Mouse (Mus musculus) lung, embryonic 14.5 days (tissue): ENCODE measurements around the gene 4930455H04Rik. TPM values are rescaled to one million over a fixed set of nuclear protein-coding genes. Genes with fewer than 3 reads are reported as not detected.
A peak's percentile ranks its signal among the peaks of the same experiment; 100 is the strongest.

Experiments used
- ATAC-seq: fragments of 200-750 bp; cut with Nextera tagmentation; 2 replicates; pipeline ENCODE4 v1.8.0; 2017; ENCODE audit warnings: mild to moderate bottlenecking, moderate TSS enrichment, moderate library complexity; ENCODE audit not compliant: insufficient read depth
- DNase-seq: peaks from one replicate; pipeline ENCODE4 v3.0.0-alpha.2; 2015
- H3K27ac ChIP-seq: fragments of 300-500 bp; sonication (generic); 2 replicates; pipeline ENCODE4 v1.5.1; 2014; ENCODE audit warnings: low read depth, mild to moderate bottlenecking, moderate library complexity
- H3K27me3 ChIP-seq: fragments of 300-500 bp; sonication (generic); 2 replicates; pipeline ENCODE4 v1.6.1; 2014; ENCODE audit warnings: low read length, control low read depth; ENCODE audit not compliant: insufficient read depth
- H3K36me3 ChIP-seq: fragments of 300-500 bp; sonication (generic); 2 replicates; pipeline ENCODE4 v1.6.1; 2014; ENCODE audit warnings: control low read depth; ENCODE audit not compliant: insufficient read depth
- H3K4me1 ChIP-seq: fragments of 300-500 bp; sonication (generic); 2 replicates; pipeline ENCODE4 v1.6.1; 2014; ENCODE audit warnings: antibody characterized with exemption, control low read depth; ENCODE audit not compliant: insufficient read depth
- H3K4me2 ChIP-seq: fragments of 300-500 bp; sonication (generic); 2 replicates; pipeline ENCODE4 v1.6.1; 2014; ENCODE audit warnings: mild to moderate bottlenecking
- H3K4me3 ChIP-seq: fragments of 300-500 bp; sonication (generic); 2 replicates; pipeline ENCODE4 v1.5.1; 2014; ENCODE audit warnings: low read depth, low read length
- H3K9ac ChIP-seq: fragments of 300-500 bp; sonication (generic); 2 replicates; pipeline ENCODE4 v1.6.1; 2014
- H3K9me3 ChIP-seq: fragments of 300-500 bp; sonication (generic); 2 replicates; pipeline ENCODE4 v1.6.1; 2016; ENCODE audit warnings: low read depth, low read length, control low read depth
- CTCF ChIP-seq: IDR thresholded peaks from 2 replicates; pipeline ENCODE4 v1.5.1; 2016; ENCODE audit warnings: antibody characterized with exemption, low read depth
- WGBS: fragments of 180-500 bp; shearing (Covaris S2); extraction: QIAGEN DNeasy Blood & Tissue Kit; methylation state at CpG from one replicate; pipeline ENCODE4 v1.1.7; 2014; 5-methylcytosine and 5-hydroxymethylcytosine counted together
- polyA plus RNA-seq: library from polyadenylated mRNA; unstranded; fragments of >200 nt; fragmentation: Nextera tagmentation; extraction: Ambion mirVana; gene quantifications from 2 replicates; pipeline ENCODE4 v1.2.1, GENCODE M21; 2014

The 4930455H04Rik gene
- polyA plus RNA-seq, 1 experiment from 2014 or later, result not detected

GRCm38 (mm10) chr3:116953366-116953765, 14.7 kb upstream of the 4930455H04Rik start:
- 78% methylated on average over 6 of the region's 6 CpGs for WGBS
- Histone ChIP-seq H3K9me3 (no peaks in the 10 kb centered on the region), H3K9ac (no peak overlapping the region), H3K4me2 (no peak overlapping the region), H3K36me3 (no peaks in the 10 kb centered on the region), H3K4me1 (no peaks in the 10 kb centered on the region), H3K27me3 (no peaks in the 10 kb centered on the region), H3K4me3 (no peak overlapping the region), H3K27ac (no peak overlapping the region)
- ATAC-seq (no peak), DNase-seq (no peak)
- TF ChIP-seq CTCF, result no peak

DNA sequence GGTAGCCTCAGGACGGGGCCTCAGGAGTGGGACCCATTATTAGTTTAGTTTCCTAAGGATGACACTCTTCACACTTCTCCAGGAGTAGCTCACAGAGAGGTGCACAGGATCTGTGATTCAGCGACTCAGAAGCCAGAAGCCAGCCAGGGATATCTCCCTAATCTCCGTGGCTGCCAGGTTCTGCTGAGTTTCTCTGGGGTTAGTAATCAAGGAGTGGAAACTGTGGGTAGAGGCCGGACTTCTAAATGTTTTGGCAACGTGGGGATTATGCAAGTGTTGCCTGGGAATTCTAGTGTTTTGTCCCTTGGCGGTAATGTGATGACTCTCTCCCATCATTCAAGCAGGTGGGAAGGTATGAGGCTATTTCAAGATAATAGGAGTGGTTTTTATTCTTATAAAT, 13.0 kb upstream of the 4930455H04Rik start:
- DNase-seq (no peak), ATAC-seq (no peak)
- Histone ChIP-seq H3K9me3 (no peaks in the 10 kb centered on the region), H3K4me1 (no peaks in the 10 kb centered on the region), H3K36me3 (no peaks in the 10 kb centered on the region), H3K4me3 (no peak overlapping the region), H3K27me3 (no peaks in the 10 kb centered on the region), H3K9ac (no peak overlapping the region), H3K4me2 (no peak overlapping the region), H3K27ac (no peak overlapping the region)
- 69% methylated on average over 6 of the region's 6 CpGs for WGBS
- TF ChIP-seq CTCF, result no peak

DNA sequence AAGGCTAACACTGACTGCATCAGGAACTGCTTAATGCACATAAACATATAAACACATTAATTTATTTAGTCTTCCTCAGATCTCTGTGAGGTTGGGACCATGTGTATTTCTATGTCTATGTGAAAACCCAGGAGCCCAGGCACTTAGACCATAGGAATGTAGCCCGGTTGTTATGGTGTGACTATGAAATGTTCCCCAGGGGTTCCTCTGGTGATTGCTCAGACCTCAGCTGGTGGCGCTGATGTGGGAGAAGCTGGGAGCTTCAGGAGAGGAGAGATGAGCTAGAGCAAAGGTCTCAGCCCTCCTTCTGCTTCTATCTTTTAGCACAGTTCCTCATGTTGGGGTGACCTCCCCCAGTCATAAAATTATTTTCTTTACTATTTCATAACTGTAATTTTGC, 7.7 kb upstream of the 4930455H04Rik start:
- Histone ChIP-seq H3K27me3 (no peaks in the 10 kb centered on the region), H3K9me3 (no peaks in the 10 kb centered on the region), H3K4me2 (no peak overlapping the region), H3K36me3 (no peaks in the 10 kb centered on the region), H3K4me3 (no peak overlapping the region), H3K9ac (no peak overlapping the region), H3K4me1 (no peaks in the 10 kb centered on the region), H3K27ac (no peak overlapping the region)
- DNase-seq (no peak), ATAC-seq (no peak)
- TF ChIP-seq CTCF, result no peak
- 80% methylated on average over 2 of the region's 2 CpGs for WGBS

- Histone ChIP-seq H3K9me3 (no peaks in the 10 kb centered on the region), H3K4me1 (0 out of 2 replicates have a peak, but pooled peaks cover under 1% of the 10 kb centered on the region), H3K27me3 (no peaks in the 10 kb centered on the region), H3K27ac (no peak overlapping the region), H3K36me3 (no peaks in the 10 kb centered on the region), H3K9ac (no peak overlapping the region), H3K4me2 (no peak overlapping the region), H3K4me3 (no peak overlapping the region)
- 74% methylated on average over 15 of the region's 15 CpGs for WGBS
- TF ChIP-seq CTCF, result no peak
- DNase-seq (no peak), ATAC-seq (no peak)
Measured at GRCm38 (mm10) chr3:116961354-116962142, 6.5 kb upstream of the 4930455H04Rik start.

DNA sequence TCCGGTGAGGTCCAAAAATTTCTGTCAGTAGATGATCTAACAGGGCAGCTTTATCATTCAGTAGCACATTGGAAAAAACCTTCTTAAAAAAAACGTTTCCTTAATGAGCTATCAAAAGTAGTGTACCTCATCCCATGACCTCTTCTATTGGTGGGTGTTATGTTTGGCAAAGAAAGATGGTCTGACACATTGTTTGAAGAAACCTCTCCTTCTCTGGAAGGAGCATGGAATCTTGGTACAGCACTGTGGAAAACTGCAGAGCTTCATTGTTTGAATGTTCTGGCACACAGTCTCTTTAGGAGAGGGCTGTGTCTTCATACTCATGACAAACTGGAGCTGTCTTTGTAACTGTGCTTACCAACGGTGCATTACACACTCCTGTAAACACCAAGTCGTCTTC, 4.9 kb upstream of the 4930455H04Rik start:
- Histone ChIP-seq H3K36me3 (no peaks in the 10 kb centered on the region), H3K9ac (no peak overlapping the region), H3K4me1 (0 out of 2 replicates have a peak, but pooled peaks cover 5% of the 10 kb centered on the region), H3K9me3 (no peaks in the 10 kb centered on the region), H3K27ac (no peak overlapping the region), H3K27me3 (no peaks in the 10 kb centered on the region), H3K4me2 (no peak overlapping the region), H3K4me3 (no peak overlapping the region)
- peak; percentile 56 for DNase-seq
- ATAC-seq, result peak; percentile 59; the same call in 1 of the 2 replicates
- no peak for TF ChIP-seq CTCF
- 35% methylated on average over 4 of the region's 4 CpGs for WGBS

DNA sequence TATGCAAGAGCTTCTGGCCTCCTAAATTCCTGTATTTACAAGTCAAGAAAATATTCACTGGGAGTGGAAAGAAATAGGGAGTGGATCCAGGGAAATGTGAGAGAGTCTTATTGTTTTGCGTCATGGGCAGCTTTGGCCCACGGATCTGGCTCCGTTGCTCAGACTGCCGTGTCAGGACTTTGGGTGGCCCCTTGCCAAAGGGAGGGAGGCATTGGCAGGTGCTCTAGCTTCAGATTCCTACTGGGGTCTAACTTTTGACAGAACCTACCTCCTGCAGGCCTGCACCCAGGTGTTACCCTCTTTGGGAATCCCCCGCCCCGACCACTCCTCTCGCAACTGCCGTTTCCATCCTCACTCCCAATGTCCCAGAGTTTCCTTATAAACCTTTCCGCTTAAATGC, 3.6 kb upstream of the 4930455H04Rik start:
- 92% methylated on average over 9 of the region's 9 CpGs for WGBS
- no peak overlapping the region for H3K4me2 ChIP-seq
- no peaks in the 10 kb centered on the region for H3K36me3 ChIP-seq
- no peak for TF ChIP-seq CTCF
- no peak overlapping the region for H3K27ac ChIP-seq
- 0 out of 2 replicates have a peak, but pooled peaks cover 5% of the 10 kb centered on the region for H3K4me1 ChIP-seq
- ATAC-seq, result no peak
- no peak for DNase-seq
- H3K9me3 ChIP-seq, result no peaks in the 10 kb centered on the region
- no peaks in the 10 kb centered on the region for H3K27me3 ChIP-seq
- no peak overlapping the region for H3K9ac ChIP-seq
- no peak overlapping the region for H3K4me3 ChIP-seq

DNA sequence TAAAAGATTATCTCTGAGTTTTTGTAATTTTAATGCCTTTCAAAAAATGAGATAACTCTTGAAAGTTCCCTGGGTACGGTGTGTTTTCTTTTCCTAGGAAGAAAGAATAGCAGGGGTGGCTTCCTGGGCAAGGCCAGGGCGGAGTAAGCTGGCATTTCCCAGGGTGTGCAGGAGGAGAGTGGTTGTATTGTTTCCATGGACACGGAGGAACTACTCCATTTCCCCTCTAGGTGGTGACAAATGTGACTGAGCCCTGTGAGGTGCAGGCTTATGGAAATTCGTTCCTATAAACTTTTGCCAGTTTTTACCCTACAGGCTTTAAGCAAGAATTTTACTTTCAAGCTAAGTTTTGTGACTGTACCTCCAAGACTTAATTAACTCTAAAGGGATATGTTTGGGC, 1.8 kb upstream of the 4930455H04Rik start:
- H3K27me3 ChIP-seq, result no peaks in the 10 kb centered on the region
- H3K4me3 ChIP-seq, result 0 out of 2 replicates have a peak overlapping the region, but pooled peaks have one; percentile 11
- 0 out of 2 replicates have a peak, but pooled peaks cover 5% of the 10 kb centered on the region for H3K4me1 ChIP-seq
- H3K36me3 ChIP-seq, result no peaks in the 10 kb centered on the region
- H3K27ac ChIP-seq, result no peak overlapping the region
- no peak overlapping the region for H3K9ac ChIP-seq
- no peak overlapping the region for H3K4me2 ChIP-seq
- H3K9me3 ChIP-seq, result no peaks in the 10 kb centered on the region
- 26% methylated on average over 4 of the region's 4 CpGs for WGBS
- TF ChIP-seq CTCF, result peak; percentile 61
- ATAC-seq, result peak; percentile 81; the same call in 1 of the 2 replicates
- DNase-seq, result peak; percentile 77
